Mouse (Mus musculus) adrenal gland, adult 8-10 months (tissue): ENCODE results near the gene Zswim1. TPM values are rescaled to one million over a fixed set of nuclear protein-coding genes. Genes with fewer than 3 reads are reported as not detected.

ENCODE experiments used
- DNase-seq: peaks from one replicate; pipeline ENCODE4 v3.0.0; 2022
- total RNA-seq, 4 experiments: library from RNA; stranded (reverse); gene quantifications; 2 replicates each; pipeline ENCODE4 v1.2.4; 2022

Gene Zswim1
- total RNA-seq: 10 to 100 TPM; 11.1 to 15.3 (median 13.4) TPM

- DNase-seq: peak; percentile 99
Observed at GRCm38 (mm10) chr2:164822636-164823165, at the start of gene Zswim1. TSS of gene Zswim1 (plus strand) at chr2:164822686.

- DNase-seq: no peak
Observed at GRCm38 (mm10) chr2:164773229-164773988, 49.1 kb upstream of the Zswim1 start.

- no peak for DNase-seq
Observed at GRCm38 (mm10) chr2:164773989-164774364, 48.5 kb upstream of the Zswim1 start.

- DNase-seq: no peak
Observed at GRCm38 (mm10) chr2:164776130-164776529, 46.4 kb upstream of the Zswim1 start.

- no peak for DNase-seq
Observed at GRCm38 (mm10) chr2:164776801-164777200, 45.7 kb upstream of the Zswim1 start.

- no peak for DNase-seq
Observed at GRCm38 (mm10) chr2:164777246-164778014, 45.1 kb upstream of the Zswim1 start.

GRCm38 (mm10) chr2:164778015-164778287, 44.5 kb upstream of the Zswim1 start:
- no peak for DNase-seq

- DNase-seq: no peak
Observed at GRCm38 (mm10) chr2:164778809-164779208, 43.7 kb upstream of the Zswim1 start.

- no peak for DNase-seq
Observed at GRCm38 (mm10) chr2:164779481-164780086, 42.9 kb upstream of the Zswim1 start, which contains the start of gene Tnnc2. TSS of gene Tnnc2 (minus strand) at chr2:164779967.

GRCm38 (mm10) chr2:164781876-164782275, 40.6 kb upstream of the Zswim1 start:
- no peak for DNase-seq

- no peak for DNase-seq
Observed at GRCm38 (mm10) chr2:164783926-164784581, 38.4 kb upstream of the Zswim1 start.

- no peak for DNase-seq
Observed at GRCm38 (mm10) chr2:164784869-164785420, 37.5 kb upstream of the Zswim1 start.

GRCm38 (mm10) chr2:164785481-164786387, 36.8 kb upstream of the Zswim1 start, which contains the start of gene Snx21:
TSS of gene Snx21 (plus strand) at chr2:164785823.
- peak; percentile 94 for DNase-seq

GRCm38 (mm10) chr2:164786388-164786885, 36.0 kb upstream of the Zswim1 start:
- DNase-seq: no peak

GRCm38 (mm10) chr2:164787032-164787431, 35.5 kb upstream of the Zswim1 start:
- DNase-seq: no peak

- DNase-seq: no peak
Observed at GRCm38 (mm10) chr2:164787779-164788178, 34.7 kb upstream of the Zswim1 start.

GRCm38 (mm10) chr2:164788411-164788810, 34.1 kb upstream of the Zswim1 start:
- DNase-seq: no peak

- no peak for DNase-seq
Observed at GRCm38 (mm10) chr2:164790451-164790850, 32.0 kb upstream of the Zswim1 start.

- DNase-seq: no peak
Observed at GRCm38 (mm10) chr2:164791841-164792261, 30.6 kb upstream of the Zswim1 start.

GRCm38 (mm10) chr2:164792400-164793190, 29.9 kb upstream of the Zswim1 start:
- DNase-seq: no peak
